Mouse (Mus musculus) midbrain, embryonic 13.5 days (tissue): ENCODE data around the gene Dnajc5g. TPM values are rescaled to one million over a fixed set of nuclear protein-coding genes. Genes with fewer than 3 reads are reported as not detected.

Experiments
- polyA plus RNA-seq: library from polyadenylated mRNA; unstranded; fragments of >200 nt; fragmentation: Nextera tagmentation; extraction: Ambion mirVana; gene quantifications from 2 replicates; pipeline ENCODE4 v1.2.1, GENCODE M21; 2015

The Dnajc5g gene
- polyA plus RNA-seq, 1 experiment from 2014 or later, result not detected

Other genes with a start within 250 kb of the Dnajc5g start
- 57.7 and 59.7 TPM in 2 replicates for gene Tmem214, start 238.3 kb upstream of the Dnajc5g start, polyA plus RNA-seq
- gene Agbl5, start 217.6 kb upstream of the Dnajc5g start, polyA plus RNA-seq, result 23.3 and 29.2 TPM in 2 replicates
- gene Ost4, start 198.5 kb upstream of the Dnajc5g start, polyA plus RNA-seq, result 270 and 306 TPM in 2 replicates
- gene Emilin1, start 192.9 kb upstream of the Dnajc5g start, polyA plus RNA-seq, result 14.1 and 16.6 TPM in 2 replicates
- gene Khk, start 184.9 kb upstream of the Dnajc5g start, polyA plus RNA-seq, result 5.6 and 6.8 TPM in 2 replicates
- gene Cgref1, start 160.7 kb upstream of the Dnajc5g start, polyA plus RNA-seq, result 23.0 TPM in 2 replicates
- gene Preb, start 145.9 kb upstream of the Dnajc5g start, polyA plus RNA-seq, result 108 and 129 TPM in 2 replicates
- not detected in 2 replicates for gene Tcf23, start 137.6 kb upstream of the Dnajc5g start, polyA plus RNA-seq
- 156 and 160 TPM in 2 replicates for gene Atraid, start 58.0 kb upstream of the Dnajc5g start, polyA plus RNA-seq
- gene Slc5a6, start 57.4 kb upstream of the Dnajc5g start, polyA plus RNA-seq, result 17.3 and 19.3 TPM in 2 replicates
- 16.1 and 19.1 TPM in 2 replicates for gene Cad, start 51.5 kb upstream of the Dnajc5g start, polyA plus RNA-seq
- gene Slc30a3, start 2.0 kb downstream of the Dnajc5g start, polyA plus RNA-seq, result 15.9 and 16.8 TPM in 2 replicates
- not detected in 2 replicates for gene Trim54, start 10.4 kb downstream of the Dnajc5g start, polyA plus RNA-seq
- not detected in 2 replicates for gene Ucn, start 32.5 kb downstream of the Dnajc5g start, polyA plus RNA-seq
- 54.7 and 57.5 TPM in 2 replicates for gene Mpv17, start 48.0 kb downstream of the Dnajc5g start, polyA plus RNA-seq
- 0.86 and 1.1 TPM in 2 replicates for gene Gm29609, start 73.6 kb downstream of the Dnajc5g start, polyA plus RNA-seq
- 78.1 and 80.2 TPM in 2 replicates for gene Gtf3c2, start 73.9 kb downstream of the Dnajc5g start, polyA plus RNA-seq
- gene Snx17, start 86.9 kb downstream of the Dnajc5g start, polyA plus RNA-seq, result 135 and 140 TPM in 2 replicates
- gene Eif2b4, start 87.1 kb downstream of the Dnajc5g start, polyA plus RNA-seq, result 71.5 and 74.6 TPM in 2 replicates
- 12.5 and 20.5 TPM in 2 replicates for gene Zfp513, start 96.0 kb downstream of the Dnajc5g start, polyA plus RNA-seq
- 174 and 175 TPM in 2 replicates for gene Ppm1g, start 114.4 kb downstream of the Dnajc5g start, polyA plus RNA-seq
- gene Nrbp1, start 134.6 kb downstream of the Dnajc5g start, polyA plus RNA-seq, result 153 and 160 TPM in 2 replicates
- 0.54 and 0.63 TPM in 2 replicates for gene Gm9970, start 134.9 kb downstream of the Dnajc5g start, polyA plus RNA-seq
- 1.7 and 3.4 TPM in 2 replicates for gene Krtcap3, start 145.4 kb downstream of the Dnajc5g start, polyA plus RNA-seq
- gene Ift172, start 184.8 kb downstream of the Dnajc5g start, polyA plus RNA-seq, result 34.4 and 36.0 TPM in 2 replicates
- gene Fndc4, start 189.8 kb downstream of the Dnajc5g start, polyA plus RNA-seq, result 63.2 and 74.5 TPM in 2 replicates
- 0.12 and 0.43 TPM in 2 replicates for gene Gckr, start 191.2 kb downstream of the Dnajc5g start, polyA plus RNA-seq